Mouse (Mus musculus) kidney, adult 2 months (tissue): ENCODE results near the gene Pik3cd.

Source experiments
- CTCF ChIP-seq: fragments of 200-500 bp; conservative IDR thresholded peaks from 2 replicates; pipeline ENCODE4 v1.5.1; 2011; ENCODE audit warnings: low read depth, mild to moderate bottlenecking, control low read depth, low read length, moderate library complexity, mixed read lengths; ENCODE audit not compliant: insufficient read depth, insufficient read length
- POLR2A ChIP-seq: fragments of 200-500 bp; IDR thresholded peaks from one replicate; pipeline ENCODE4 v1.6.1; 2011; ENCODE audit warnings: low read depth, low read length, control low read depth

GRCm38 (mm10) chr4:149603860-149604259 lies 98.5 kb downstream of the Pik3cd start:
- TF ChIP-seq CTCF (no peak), POLR2A (no peak)
